Mouse (Mus musculus) liver, embryonic 15.5 days (tissue): ENCODE measurements around the gene Lmtk2. TPM values are rescaled to one million over a fixed set of nuclear protein-coding genes. Genes with fewer than 3 reads are reported as not detected.
A peak's percentile ranks its signal among the peaks of the same experiment; 100 is the strongest.

ENCODE experiments used
- ATAC-seq: fragments of 200-750 bp; cut with Nextera tagmentation; 2 replicates; pipeline ENCODE4 v1.8.0; 2017; ENCODE audit warnings: moderate number of reproducible peaks, mild to moderate bottlenecking, moderate library complexity; ENCODE audit not compliant: insufficient read depth
- H3K27ac ChIP-seq: fragments of 300-500 bp; sonication (generic); replicated peaks from 2 replicates; pipeline ENCODE4 v1.5.1; 2015; ENCODE audit warnings: mild to moderate bottlenecking, inconsistent platforms
- H3K27me3 ChIP-seq: fragments of 300-500 bp; sonication (generic); 2 replicates; pipeline ENCODE4 v1.6.1; 2015; ENCODE audit warnings: mild to moderate bottlenecking, inconsistent platforms
- H3K36me3 ChIP-seq: fragments of 300-500 bp; sonication (generic); replicated peaks from 2 replicates; pipeline ENCODE4 v1.6.1; 2015; ENCODE audit warnings: moderate library complexity, mild to moderate bottlenecking, inconsistent platforms
- H3K4me1 ChIP-seq: fragments of 300-500 bp; sonication (generic); replicated peaks from 2 replicates; pipeline ENCODE4 v1.6.1; 2015; ENCODE audit warnings: inconsistent platforms
- H3K4me2 ChIP-seq: fragments of 300-500 bp; sonication (generic); 2 replicates; pipeline ENCODE4 v1.6.1; 2015; ENCODE audit warnings: moderate library complexity, mild to moderate bottlenecking, inconsistent platforms
- H3K4me3 ChIP-seq: fragments of 300-500 bp; sonication (generic); replicated peaks from 2 replicates; pipeline ENCODE4 v1.5.1; 2015; ENCODE audit warnings: mild to moderate bottlenecking, inconsistent platforms
- H3K9ac ChIP-seq: fragments of 300-500 bp; sonication (generic); 2 replicates; pipeline ENCODE4 v1.6.1; 2015; ENCODE audit warnings: moderate library complexity, mild to moderate bottlenecking, inconsistent platforms
- H3K9me3 ChIP-seq: fragments of 300-500 bp; sonication (generic); replicated peaks from 2 replicates; pipeline ENCODE4 v1.6.1; 2016; ENCODE audit warnings: inconsistent platforms
- WGBS: fragments of 180-500 bp; shearing (Covaris S2); methylation state at CpG from one replicate; pipeline ENCODE4 v1.1.7; 2015; ENCODE audit warnings: mixed read lengths; ENCODE audit not compliant: insufficient replicate concordance; 5-methylcytosine and 5-hydroxymethylcytosine counted together
- polyA plus RNA-seq: library from polyadenylated mRNA; unstranded; fragments of >200 nt; fragmentation: Nextera tagmentation; extraction: Ambion mirVana; gene quantifications from 2 replicates; pipeline ENCODE4 v1.2.1, GENCODE M21; 2015

Lmtk2 gene
- polyA plus RNA-seq, 1 experiment from 2014 or later = 2.0 TPM

DNA sequence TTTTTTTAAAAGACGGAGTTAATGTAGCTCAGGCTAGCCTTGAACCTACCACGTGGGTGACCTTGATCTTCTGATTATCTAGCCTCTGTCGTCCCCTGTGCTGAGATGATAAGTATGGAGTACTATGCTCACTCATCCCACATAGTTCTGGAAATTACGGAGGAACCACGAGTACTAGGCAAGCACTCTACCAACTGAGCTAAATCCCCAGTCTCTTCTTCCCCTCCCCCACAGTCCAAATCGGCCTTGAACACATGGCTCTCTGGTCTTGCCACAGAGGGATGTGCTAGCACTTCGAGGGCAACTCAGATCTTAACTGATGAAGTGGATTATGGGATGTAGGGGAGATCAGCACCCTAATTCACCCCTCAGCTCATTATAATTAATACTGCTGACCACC, 117.8 kb downstream of the Lmtk2 start:
- no peaks in the 10 kb centered on the region for H3K9me3 ChIP-seq
- H3K27me3 ChIP-seq = no peaks in the 10 kb centered on the region
- no peak overlapping the region for H3K4me3 ChIP-seq
- no peak overlapping the region for H3K27ac ChIP-seq
- peaks cover 6% of the 10 kb centered on the region for H3K4me1 ChIP-seq
- no peaks in the 10 kb centered on the region for H3K36me3 ChIP-seq
- no peak overlapping the region for H3K4me2 ChIP-seq
- 43% methylated on average over 7 of the region's 7 CpGs for WGBS
- ATAC-seq = no peak
- H3K9ac ChIP-seq = no peak overlapping the region

DNA sequence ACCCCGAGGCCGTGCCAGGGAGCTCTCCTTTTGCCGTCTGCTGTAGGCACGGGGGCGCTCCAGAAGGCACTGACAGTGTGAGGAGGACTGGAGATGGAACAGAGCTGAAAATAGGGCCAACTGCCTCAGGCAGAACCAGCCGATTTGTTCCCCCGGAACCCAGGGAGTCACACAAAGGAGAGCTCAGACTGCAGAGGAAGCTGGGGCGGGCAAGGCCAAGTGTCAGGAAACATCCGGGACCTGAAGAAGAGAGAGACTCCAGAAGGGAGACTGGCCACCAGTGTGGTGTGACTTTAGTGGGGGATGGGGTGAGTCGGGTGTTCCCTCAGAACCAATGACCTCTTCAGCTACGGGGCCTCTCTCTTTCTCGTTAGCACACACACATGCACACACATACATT, 119.1 kb downstream of the Lmtk2 start:
- H3K27ac ChIP-seq = no peak overlapping the region
- WGBS = 49% methylated on average over 12 of the region's 12 CpGs
- no peaks in the 10 kb centered on the region for H3K27me3 ChIP-seq
- H3K4me1 ChIP-seq = peaks cover 19% of the 10 kb centered on the region
- no peak overlapping the region for H3K9ac ChIP-seq
- H3K9me3 ChIP-seq = no peaks in the 10 kb centered on the region
- ATAC-seq = no peak
- no peak overlapping the region for H3K4me3 ChIP-seq
- H3K4me2 ChIP-seq = no peak overlapping the region
- H3K36me3 ChIP-seq = no peaks in the 10 kb centered on the region

GRCm38 (mm10) chr5:144219936-144220335, 119.7 kb downstream of the Lmtk2 start:
- 66% methylated on average over 5 of the region's 5 CpGs for WGBS

GRCm38 (mm10) chr5:144221305-144221704, 121.1 kb downstream of the Lmtk2 start:
- Histone ChIP-seq H3K4me2 (no peak overlapping the region), H3K9ac (no peak overlapping the region), H3K4me1 (peaks cover 22% of the 10 kb centered on the region), H3K36me3 (no peaks in the 10 kb centered on the region), H3K4me3 (no peak overlapping the region), H3K27me3 (no peaks in the 10 kb centered on the region), H3K27ac (no peak overlapping the region), H3K9me3 (no peaks in the 10 kb centered on the region)
- WGBS = 39% methylated on average over 4 of the region's 4 CpGs
- ATAC-seq = no peak

More at GRCm38 (mm10) chr5:144219936-144220335, 119.7 kb downstream of the Lmtk2 start:
- ATAC-seq = no peak
- H3K9me3 ChIP-seq = no peaks in the 10 kb centered on the region
- peaks cover 22% of the 10 kb centered on the region for H3K4me1 ChIP-seq
- H3K27me3 ChIP-seq = no peaks in the 10 kb centered on the region
- no peak overlapping the region for H3K4me2 ChIP-seq
- H3K27ac ChIP-seq = no peak overlapping the region
- H3K4me3 ChIP-seq = no peak overlapping the region
- H3K36me3 ChIP-seq = no peaks in the 10 kb centered on the region
- no peak overlapping the region for H3K9ac ChIP-seq

GRCm38 (mm10) chr5:144222811-144223502, 122.7 kb downstream of the Lmtk2 start:
- no peak; the same call in none of the 2 replicates for ATAC-seq
- Histone ChIP-seq H3K4me1 (peaks cover 22% of the 10 kb centered on the region), H3K27me3 (no peaks in the 10 kb centered on the region), H3K4me2 (peak overlapping the region; percentile 93), H3K36me3 (no peaks in the 10 kb centered on the region), H3K4me3 (peak overlapping the region; percentile 70), H3K9ac (peak overlapping the region; percentile 68), H3K27ac (peak overlapping the region; percentile 38; the same call in 1 of the 2 replicates), H3K9me3 (no peaks in the 10 kb centered on the region)
- 3% methylated on average over 25 of the region's 25 CpGs for WGBS

GRCm38 (mm10) chr5:144223503-144223862, 123.2 kb downstream of the Lmtk2 start, which contains the start of gene Tecpr1:
TSS of gene Tecpr1 (minus strand) at chr5:144223615.
- Histone ChIP-seq H3K4me1 (peaks cover 22% of the 10 kb centered on the region), H3K36me3 (no peaks in the 10 kb centered on the region), H3K4me2 (peak within 1 kb of the TSS; percentile 93), H3K27me3 (no peaks in the 10 kb centered on the region), H3K27ac (peak within 1 kb of the TSS; percentile 39; the same call in 1 of the 2 replicates), H3K9ac (peak within 1 kb of the TSS; percentile 68), H3K9me3 (no peaks in the 10 kb centered on the region), H3K4me3 (peak within 1 kb of the TSS; percentile 70)
- peak; percentile 95 for ATAC-seq
- under 1% methylated on average over 37 of the region's 37 CpGs for WGBS

- H3K4me1 ChIP-seq = peaks cover 22% of the 10 kb centered on the region
- H3K9me3 ChIP-seq = no peaks in the 10 kb centered on the region
- 24% methylated on average over 18 of the region's 18 CpGs for WGBS
- peak overlapping the region; percentile 93 for H3K4me2 ChIP-seq
- peak overlapping the region; percentile 61 for H3K9ac ChIP-seq
- H3K36me3 ChIP-seq = no peaks in the 10 kb centered on the region
- peak; percentile 23; the same call in 1 of the 2 replicates for ATAC-seq
- 0 out of 2 replicates have a peak overlapping the region, but pooled peaks have one; percentile 39 for H3K27ac ChIP-seq
- H3K27me3 ChIP-seq = no peaks in the 10 kb centered on the region
- H3K4me3 ChIP-seq = peak overlapping the region; percentile 70
These were observed 123.9 kb downstream of the Lmtk2 start for GRCm38 (mm10) chr5:144223899-144224816.

- no peak overlapping the region for H3K27ac ChIP-seq
- H3K4me1 ChIP-seq = peaks cover 22% of the 10 kb centered on the region
- no peak overlapping the region for H3K4me2 ChIP-seq
- H3K9me3 ChIP-seq = no peaks in the 10 kb centered on the region
- H3K4me3 ChIP-seq = no peak overlapping the region
- no peak overlapping the region for H3K9ac ChIP-seq
- H3K27me3 ChIP-seq = no peaks in the 10 kb centered on the region
- 28% methylated on average over 11 of the region's 11 CpGs for WGBS
- no peaks in the 10 kb centered on the region for H3K36me3 ChIP-seq
- ATAC-seq = no peak
These were observed 126.0 kb downstream of the Lmtk2 start for GRCm38 (mm10) chr5:144226220-144226619.

GRCm38 (mm10) chr5:144230216-144230615, 130.0 kb downstream of the Lmtk2 start:
- no peaks in the 10 kb centered on the region for H3K27me3 ChIP-seq
- no peak overlapping the region for H3K4me2 ChIP-seq
- no peak overlapping the region for H3K4me3 ChIP-seq
- no peak overlapping the region for H3K9ac ChIP-seq
- H3K36me3 ChIP-seq = no peaks in the 10 kb centered on the region
- H3K9me3 ChIP-seq = no peaks in the 10 kb centered on the region
- WGBS = 67% methylated on average over 7 of the region's 7 CpGs
- no peak for ATAC-seq
- no peak overlapping the region for H3K27ac ChIP-seq
- no peaks in the 10 kb centered on the region for H3K4me1 ChIP-seq

DNA sequence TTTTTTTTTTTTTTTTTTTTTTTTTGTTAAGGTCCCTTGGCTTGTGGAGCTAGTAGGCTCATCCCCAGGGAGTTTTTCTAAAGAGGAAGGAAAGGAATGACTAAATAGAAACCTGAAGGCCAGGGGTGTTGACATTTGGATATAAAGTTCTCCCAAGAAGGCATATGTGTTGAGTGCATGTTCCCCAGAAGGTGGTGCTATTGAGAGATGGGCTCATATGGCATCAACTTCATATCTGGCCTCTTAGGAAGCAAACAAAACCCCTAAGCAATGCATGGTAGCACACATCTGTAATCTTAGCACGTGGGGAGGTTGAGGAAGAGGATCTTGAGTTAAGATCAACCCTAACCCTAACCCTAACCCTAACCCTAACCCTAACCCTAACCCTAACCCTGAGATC, 131.2 kb downstream of the Lmtk2 start:
- H3K9me3 ChIP-seq = no peaks in the 10 kb centered on the region
- H3K9ac ChIP-seq = no peak overlapping the region
- no peak overlapping the region for H3K27ac ChIP-seq
- H3K4me3 ChIP-seq = no peak overlapping the region
- no peaks in the 10 kb centered on the region for H3K36me3 ChIP-seq
- no peak overlapping the region for H3K4me2 ChIP-seq
- no peaks in the 10 kb centered on the region for H3K4me1 ChIP-seq
- H3K27me3 ChIP-seq = no peaks in the 10 kb centered on the region
- 41% methylated on average over 1 of the region's 1 CpGs for WGBS
- ATAC-seq = no peak

DNA sequence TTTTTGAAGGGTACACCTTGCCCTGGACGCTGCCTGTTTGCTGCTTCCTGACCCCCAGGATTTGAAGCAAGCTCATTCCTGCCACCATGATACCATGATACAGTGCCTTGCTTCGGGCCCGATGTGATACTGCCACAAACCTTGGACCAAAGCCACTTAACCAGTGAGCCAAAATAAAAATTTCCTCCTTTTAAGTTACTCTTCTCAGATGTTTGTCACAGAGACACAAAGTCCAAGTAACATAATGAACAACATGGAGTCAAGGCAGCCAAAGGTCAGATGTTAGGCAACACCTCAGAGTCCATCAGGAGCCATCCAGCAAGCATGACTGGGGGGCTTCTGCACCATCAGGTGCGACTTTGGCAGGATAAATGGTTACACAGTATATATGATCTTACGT, 132.3 kb downstream of the Lmtk2 start:
- 66% methylated on average over 5 of the region's 5 CpGs for WGBS
- Histone ChIP-seq H3K9me3 (no peaks in the 10 kb centered on the region), H3K4me1 (no peaks in the 10 kb centered on the region), H3K27ac (no peak overlapping the region), H3K36me3 (no peaks in the 10 kb centered on the region), H3K27me3 (no peaks in the 10 kb centered on the region), H3K9ac (no peak overlapping the region), H3K4me3 (no peak overlapping the region), H3K4me2 (no peak overlapping the region)
- no peak for ATAC-seq
